Mouse (Mus musculus) bone marrow macrophage, adult 2 months (primary cell): ENCODE results near the gene Pik3r2.

Experiments used
- CTCF ChIP-seq: IDR thresholded peaks from 2 replicates; pipeline ENCODE4 v1.5.1; 2012; ENCODE audit warnings: low read depth, mild to moderate bottlenecking, low read length, moderate library complexity
- POLR2A ChIP-seq: IDR thresholded peaks from 2 replicates; pipeline ENCODE4 v1.6.1; 2012; ENCODE audit warnings: mild to moderate bottlenecking, low read depth, low read length, borderline replicate concordance

DNA sequence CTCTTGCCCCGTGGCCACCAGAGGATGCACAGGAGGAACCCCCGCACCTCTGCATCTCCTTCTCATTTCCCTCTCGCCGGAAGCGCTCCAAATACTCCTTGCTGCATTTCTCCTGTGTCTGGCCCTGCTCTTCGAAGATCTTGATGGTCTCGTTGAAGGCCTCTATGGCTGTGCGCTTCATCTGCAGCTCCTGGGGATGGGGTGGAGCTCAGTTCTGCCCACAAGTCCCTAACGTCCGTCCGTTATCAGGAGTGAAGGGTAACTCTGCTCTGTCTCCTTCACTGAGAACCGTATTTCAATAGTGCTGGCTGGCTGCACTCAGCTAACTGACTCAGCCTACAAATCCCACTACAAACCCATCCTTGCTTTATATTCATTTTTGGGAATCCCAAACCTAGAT, 6.7 kb downstream of the Pik3r2 start:
- TF ChIP-seq CTCF (no peak), POLR2A (no peak)
